Mouse (Mus musculus) mouse embryonic stem cell (cell line): ENCODE data around the gene Gm28557.

ENCODE experiments used
- in situ Hi-C, 2 experiments: fragments of 300-500 bp; cut with MboI; formaldehyde crosslinking; loops; 1 replicate in 1 of 2; 3 replicates in 1 of 2; pipeline ENCODE4 v1.14.3; 2019 to 2020; ENCODE audit warnings: low sequenced_read_pairs in 2 of 2, low pct_unique_long_range_greater_than_20kb in 1 of 2, mixed read lengths in 1 of 2; ENCODE audit not compliant: unreplicated experiment in 1 of 2

Gene Gm28557

DNA sequence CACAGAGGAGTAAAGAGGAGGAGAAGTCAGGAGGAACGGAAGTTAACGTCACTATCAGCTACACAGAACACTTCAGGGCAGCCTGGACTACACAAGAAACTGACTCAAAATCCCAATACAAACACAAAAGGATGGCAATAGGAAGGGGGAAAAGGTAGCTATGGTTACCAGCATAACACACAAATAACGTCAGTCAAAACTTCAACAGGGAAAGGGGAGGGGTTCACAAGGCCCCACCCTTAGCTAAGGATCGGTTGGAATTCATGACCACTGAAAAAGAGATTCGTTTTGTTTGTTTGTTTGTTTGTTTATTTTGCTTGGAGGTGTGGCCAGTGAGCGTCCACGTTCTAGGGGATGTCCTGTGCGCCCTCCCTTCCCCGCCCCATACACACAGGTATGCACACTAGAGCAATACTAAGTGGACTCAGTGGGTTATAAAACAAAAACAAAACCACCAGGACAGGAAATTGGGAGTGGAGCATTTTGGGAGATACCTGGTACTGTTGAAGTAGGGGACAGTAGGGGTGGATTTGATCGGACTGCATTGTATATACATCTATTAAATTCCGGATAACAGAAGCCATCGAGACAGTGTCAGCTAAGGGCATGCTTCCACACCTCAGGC lies 48.1 kb downstream of the Gm28557 start:
- in situ Hi-C loops, result no loop called here
